Mouse (Mus musculus): ENCODE measurements around the gene Enoph1.

DNA sequence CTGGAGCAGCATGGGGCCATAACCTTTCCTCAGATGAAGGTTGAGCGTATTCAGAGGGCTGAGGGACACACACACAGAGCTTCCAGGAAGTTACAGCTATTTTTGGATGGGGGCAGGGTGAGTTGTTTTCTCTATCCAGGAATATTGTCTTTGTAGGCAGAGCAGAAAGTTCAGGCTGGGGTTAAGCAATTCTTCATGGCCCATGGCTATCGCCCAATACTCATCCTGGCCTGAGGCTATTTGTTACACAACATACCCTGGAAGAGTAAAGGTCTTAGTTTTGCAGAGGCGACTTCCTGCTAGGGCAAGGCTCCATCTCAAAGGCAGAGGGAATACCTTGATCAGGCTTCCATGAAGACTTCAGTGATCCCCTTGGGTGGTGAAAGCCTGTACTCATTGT lies 45.6 kb upstream of the Enoph1 start:
- TF ChIP-seq CTCF (conservative IDR thresholded peaks at IDR 0.05; ENCODE audit: low read length) = no peak
- TF ChIP-seq POU5F1 (IDR thresholded peaks at IDR 0.05; ENCODE audit: borderline replicate concordance, low read length) = no peak

Data from E14TG2a.4 (cell line).